Mouse (Mus musculus) cerebellum, adult 9-10 months (tissue): ENCODE data around the gene Gse1.
A peak's percentile ranks its signal among the peaks of the same experiment; 100 is the strongest.
"Not testable (repeated sequence)": the region's sequence is repeated elsewhere in the genome, so short reads cannot be mapped to it uniquely, and the experiment has no call there.

ENCODE experiments used
- DNase-seq: peaks from one replicate; pipeline ENCODE4 v3.0.0; 2022

Gene Gse1

DNA sequence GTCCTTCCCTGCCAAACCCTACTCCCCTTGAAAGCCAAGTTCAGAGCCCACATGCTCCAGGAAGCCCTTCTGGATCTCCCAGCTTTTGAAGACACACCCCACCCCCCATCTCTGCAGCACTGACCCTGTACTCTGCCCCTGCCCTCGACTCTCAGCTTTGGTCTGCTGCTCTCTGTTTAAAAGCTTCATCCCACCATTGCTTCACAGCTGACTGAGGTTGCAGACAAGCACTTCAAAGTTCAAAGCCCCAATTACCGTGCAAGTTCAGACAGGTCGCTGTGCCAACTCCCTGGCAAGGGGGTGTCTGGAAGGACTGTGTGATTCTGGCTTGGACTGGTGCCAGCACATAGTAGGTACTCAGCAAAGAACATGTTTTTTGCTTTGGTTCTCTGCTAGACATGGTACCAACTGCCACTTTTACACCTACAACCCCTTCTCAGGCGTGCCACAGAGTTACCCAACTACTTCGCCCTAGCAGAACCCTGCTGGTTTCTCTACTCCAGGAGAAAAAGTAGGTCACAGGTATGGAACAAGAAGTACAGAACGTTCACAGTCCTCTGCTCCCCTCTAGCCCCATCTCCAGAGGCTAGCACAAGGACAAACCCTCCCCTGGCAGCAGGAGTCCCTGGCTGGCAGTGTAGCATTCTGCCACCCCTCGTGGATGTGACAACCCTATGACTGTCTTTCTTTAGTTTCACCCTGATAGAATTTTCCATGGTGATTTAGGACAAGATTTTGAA is 123.2 kb downstream of the Gse1 start:
- DNase-seq: no peak

DNA sequence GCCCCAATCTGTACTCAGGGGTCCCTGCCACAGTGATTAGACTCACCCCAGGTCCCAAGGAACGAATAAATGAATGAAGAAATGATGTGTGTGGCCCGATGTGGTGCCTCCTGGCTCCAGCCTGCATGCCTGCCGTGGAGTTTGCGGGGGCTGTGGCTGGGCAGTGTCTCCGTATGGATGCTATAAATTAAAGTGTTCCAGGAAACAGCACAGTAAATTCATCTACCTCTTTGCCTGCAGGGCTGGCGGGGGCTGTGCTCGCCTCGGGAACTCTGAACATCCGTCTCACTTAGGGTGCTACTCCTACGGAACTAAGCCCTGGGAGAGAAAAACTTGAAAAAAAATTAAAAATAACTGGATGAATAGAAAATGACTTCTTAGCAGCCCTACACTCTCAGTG is 123.8 kb downstream of the Gse1 start:
- DNase-seq: no peak

DNA sequence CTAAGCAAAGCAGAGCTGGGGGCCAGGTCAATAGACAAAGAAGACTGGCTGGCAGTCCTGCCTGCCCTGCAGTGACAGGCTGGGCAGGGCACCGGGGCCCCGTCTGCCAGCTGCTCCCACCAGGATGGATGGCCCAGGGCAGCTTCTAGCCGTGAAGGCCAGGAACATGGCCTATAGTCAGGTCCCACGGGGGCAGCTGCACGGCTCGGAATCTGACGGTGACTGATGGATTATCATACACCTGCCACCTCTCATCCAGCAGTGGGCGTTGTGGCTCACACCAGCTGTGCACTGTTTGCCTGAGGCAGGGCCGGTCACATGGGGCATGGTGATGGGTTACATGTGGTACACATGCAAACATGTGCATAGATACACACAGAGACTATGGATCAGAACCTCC is 127.8 kb downstream of the Gse1 start:
- no peak for DNase-seq

DNA sequence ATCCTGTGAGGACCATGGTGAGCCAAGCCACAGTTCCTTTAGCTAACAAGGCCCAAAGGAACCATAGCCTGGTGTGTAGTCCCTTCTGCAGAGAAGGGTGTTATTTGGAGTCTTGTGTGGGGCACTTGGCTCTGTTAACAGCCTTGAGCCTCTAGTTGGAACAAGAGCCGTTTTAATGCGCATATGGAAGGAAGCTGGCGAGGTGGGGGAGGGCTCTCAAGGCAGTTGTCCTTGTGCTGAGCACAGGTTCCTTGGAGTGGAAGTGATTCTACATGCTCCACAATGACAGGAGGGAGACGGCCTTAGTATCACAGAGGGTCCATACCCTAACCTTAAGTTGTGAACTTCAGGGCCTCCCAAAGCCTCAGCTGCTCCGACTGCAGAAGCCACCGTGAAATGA is 129.2 kb downstream of the Gse1 start:
- DNase-seq: no peak

- peak; percentile 79 for DNase-seq
These were observed 133.0 kb downstream of the Gse1 start for GRCm38 (mm10) chr8:120361301-120361700.

- no peak for DNase-seq
These were observed 135.4 kb downstream of the Gse1 start for GRCm38 (mm10) chr8:120363552-120364071.

GRCm38 (mm10) chr8:120364093-120364725 is 136.0 kb downstream of the Gse1 start:
- DNase-seq: no peak

DNA sequence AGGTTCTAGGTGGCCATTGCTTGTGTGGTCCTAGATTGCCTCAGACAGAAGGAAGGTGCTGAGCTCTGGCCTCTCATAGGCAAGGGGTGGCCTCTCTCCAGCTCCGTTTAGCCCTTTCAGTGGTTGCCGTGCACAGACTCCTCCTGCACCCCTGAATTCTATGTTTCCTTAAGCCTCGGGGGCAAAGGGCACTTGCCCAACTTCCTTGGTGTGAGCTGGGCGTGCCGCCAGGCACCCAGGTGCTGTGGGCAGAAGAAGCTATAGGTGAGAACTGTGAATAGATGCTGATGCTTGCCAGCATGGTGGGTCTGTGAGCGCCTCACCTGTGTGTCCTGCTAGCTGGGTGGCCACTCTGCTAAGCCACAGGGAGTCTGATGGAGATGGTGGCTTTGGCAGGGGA is 138.6 kb downstream of the Gse1 start:
- DNase-seq: no peak

DNA sequence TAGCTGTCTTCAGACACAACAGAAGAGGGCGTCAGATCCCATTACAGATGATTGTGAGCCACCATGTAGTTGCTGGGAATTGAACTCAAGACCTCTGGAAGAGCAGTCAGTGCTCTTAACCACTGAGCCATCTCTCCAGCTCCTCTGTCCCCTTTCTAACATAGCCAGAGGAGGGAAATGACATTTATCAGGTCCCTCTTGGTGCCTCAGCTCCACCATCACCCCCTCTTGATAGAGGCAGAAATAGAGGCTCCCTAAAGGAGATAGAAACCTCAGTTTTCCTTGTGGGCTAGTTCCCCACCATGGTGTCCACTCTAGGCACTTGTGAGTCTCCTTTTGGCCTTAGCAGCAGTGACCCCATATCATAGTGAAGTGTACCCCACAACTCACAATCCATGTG is 139.9 kb downstream of the Gse1 start:
- DNase-seq: not testable (repeated sequence)

DNA sequence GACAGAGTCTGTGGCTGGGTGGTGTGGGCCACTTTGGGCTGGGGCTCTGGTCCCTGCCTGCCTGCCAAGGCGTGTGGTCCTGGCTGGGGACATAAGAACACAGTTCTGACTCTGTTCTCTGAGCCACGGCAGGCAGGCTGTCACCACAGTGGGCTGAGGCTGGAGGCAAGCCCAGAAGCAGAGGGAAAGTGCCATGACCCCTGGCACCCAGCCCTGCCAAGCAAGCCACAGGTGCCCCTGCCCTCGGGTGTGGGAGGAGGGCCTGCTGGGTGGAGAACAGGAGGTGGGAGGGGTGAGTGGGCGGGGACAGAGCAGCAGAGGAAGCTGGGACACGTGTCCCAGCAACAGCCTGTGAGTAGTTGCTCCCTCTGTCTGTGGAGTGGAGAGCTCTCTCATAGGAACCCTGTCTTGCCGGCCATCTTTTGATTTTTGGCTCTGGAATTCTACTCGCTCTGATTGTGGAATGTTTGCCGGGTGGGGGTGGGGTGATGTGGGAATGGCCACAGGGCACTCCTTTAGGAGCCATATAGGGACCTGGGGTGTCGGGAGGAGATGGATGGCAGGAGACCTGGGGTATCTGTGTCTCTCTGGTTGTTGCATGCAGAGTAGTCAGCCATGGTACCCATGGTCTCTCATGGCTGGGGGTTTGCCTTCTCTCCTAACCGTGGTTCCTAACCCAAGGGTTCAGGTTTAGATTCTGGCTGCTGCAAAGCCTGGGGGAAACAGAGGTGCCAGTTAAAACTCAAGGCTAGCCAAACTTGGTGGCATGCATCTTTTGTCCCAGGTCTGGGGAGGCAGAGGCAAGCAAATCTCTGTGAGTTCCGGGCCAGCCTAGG is 140.8 kb downstream of the Gse1 start:
- DNase-seq: peak; percentile 73

GRCm38 (mm10) chr8:120369956-120370355 is 141.7 kb downstream of the Gse1 start:
- DNase-seq: no peak

DNA sequence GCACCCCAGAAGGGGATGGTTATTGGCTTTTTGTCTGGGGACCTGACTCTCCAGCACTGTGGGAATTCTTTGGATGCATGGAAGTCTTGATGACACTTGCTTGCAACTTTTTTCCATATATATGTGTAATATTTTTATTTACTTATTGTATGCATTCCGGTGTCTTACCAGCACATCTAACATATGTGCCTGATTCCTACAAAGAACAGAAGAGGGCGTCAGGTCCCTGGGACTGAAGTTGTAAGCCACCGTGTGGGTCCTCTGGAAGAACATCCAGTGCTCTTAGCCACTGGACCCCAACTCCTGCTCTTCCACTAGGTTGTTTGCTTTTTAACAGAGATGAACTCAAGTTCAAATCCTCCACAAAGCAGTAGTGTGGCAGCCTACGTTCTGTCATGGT is 142.2 kb downstream of the Gse1 start:
- no peak for DNase-seq

- DNase-seq: no peak
These were observed 142.9 kb downstream of the Gse1 start for GRCm38 (mm10) chr8:120371146-120371545.

- no peak for DNase-seq
These were observed 143.6 kb downstream of the Gse1 start for GRCm38 (mm10) chr8:120371725-120372457.

DNA sequence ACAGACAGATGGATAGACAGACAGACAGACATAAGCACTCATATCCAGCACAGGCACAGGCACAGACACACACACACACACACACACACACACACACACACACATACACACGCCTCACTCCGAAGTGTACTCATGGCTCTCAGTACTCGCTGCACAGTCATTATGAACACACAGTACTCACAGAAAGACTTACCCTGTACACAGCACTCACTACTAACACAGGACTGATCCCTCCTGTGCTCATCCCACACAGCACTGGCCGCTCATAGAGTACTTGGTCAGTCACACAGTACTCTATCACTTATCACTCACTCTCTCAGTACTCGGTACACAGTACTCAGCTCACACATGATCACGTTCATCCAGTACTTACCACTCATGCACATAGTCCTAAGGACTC is 144.4 kb downstream of the Gse1 start:
- DNase-seq: no peak

DNA sequence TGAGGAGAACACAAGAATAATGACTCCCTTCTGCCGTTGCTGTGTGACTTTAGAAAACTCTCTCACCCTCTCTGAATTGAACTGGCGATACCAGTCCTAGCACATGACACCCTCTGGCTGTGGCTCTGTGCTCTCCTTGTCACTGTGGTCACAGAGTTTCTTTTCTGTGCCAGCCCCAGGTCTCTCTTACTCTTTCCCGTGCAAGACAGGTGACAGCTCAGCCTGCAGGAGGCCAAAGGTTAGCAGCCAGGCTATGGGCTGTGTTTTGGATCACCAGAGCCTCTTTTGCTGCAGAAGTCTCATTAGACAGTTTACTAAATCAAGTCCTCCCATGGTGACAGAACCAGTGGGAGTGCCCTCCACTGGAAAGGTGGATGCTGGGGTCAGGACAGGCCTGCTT is 145.4 kb downstream of the Gse1 start:
- DNase-seq: no peak

DNA sequence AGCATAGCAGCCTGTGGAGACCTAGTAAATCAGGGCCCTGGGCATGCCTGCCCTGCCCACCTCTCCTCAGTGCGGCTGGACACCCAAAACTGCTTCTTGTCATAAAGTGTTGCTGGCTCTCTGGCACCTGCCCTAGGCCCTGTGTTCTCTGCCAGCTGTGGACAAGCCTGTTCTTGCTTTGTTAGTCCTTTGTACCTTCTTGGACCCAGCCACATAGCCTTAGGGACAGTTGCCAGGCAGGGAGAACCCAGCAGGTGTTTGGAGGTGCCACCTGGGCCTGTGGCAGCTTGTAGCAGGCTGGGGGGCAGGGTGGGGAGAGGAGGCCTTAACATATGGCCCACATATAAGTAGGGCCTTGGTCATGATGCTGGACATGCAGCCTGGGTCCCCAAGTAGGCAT is 145.8 kb downstream of the Gse1 start:
- no peak for DNase-seq

GRCm38 (mm10) chr8:120374514-120374913 is 146.3 kb downstream of the Gse1 start:
- no peak for DNase-seq

GRCm38 (mm10) chr8:120375170-120375569 is 146.9 kb downstream of the Gse1 start:
- DNase-seq: no peak

DNA sequence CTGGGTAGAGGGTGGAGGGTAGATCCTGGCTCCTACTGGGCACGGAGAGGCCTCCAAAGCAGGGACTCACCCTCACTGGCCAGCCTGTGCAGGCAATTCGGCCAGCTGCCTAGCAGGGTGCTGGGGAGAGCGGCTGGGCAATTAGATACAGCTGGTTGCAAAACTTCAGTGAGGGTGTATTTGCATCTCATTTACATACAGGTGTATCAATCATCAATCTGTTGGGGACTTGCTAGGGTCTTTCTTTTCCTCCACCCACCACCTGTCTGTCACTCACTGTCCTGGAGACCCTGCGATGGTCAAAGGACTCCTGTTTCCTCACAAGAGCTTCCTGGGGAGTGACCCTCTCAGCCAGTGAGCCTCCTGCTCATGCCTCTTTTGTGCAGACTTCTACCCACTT is 148.0 kb downstream of the Gse1 start:
- no peak for DNase-seq

- DNase-seq: no peak
These were observed 148.9 kb downstream of the Gse1 start for GRCm38 (mm10) chr8:120376847-120377802.

DNA sequence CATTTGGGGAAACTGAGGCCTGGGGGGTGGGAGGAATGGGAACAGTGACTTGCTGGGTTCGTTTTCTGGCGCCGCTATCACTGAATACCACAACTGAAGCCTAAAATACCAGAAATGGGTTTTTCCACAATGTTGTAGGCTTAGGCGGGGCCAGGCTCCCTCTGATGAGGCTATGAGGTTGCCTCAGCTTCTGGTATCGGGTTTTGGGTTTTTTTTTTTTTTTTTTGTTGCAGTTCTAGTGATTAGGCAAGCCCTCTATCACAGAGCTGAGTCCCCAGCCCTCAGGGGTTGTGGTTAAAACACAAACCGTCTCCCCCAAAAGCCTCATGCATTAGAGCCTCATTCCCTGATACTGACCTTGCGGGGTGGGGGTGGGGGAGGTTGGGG is 149.5 kb downstream of the Gse1 start:
- no peak for DNase-seq
